Mouse (Mus musculus): ENCODE measurements around the gene Slc43a2.
A peak's percentile ranks its signal among the peaks of the same experiment; 100 is the strongest.

The Slc43a2 gene

DNA sequence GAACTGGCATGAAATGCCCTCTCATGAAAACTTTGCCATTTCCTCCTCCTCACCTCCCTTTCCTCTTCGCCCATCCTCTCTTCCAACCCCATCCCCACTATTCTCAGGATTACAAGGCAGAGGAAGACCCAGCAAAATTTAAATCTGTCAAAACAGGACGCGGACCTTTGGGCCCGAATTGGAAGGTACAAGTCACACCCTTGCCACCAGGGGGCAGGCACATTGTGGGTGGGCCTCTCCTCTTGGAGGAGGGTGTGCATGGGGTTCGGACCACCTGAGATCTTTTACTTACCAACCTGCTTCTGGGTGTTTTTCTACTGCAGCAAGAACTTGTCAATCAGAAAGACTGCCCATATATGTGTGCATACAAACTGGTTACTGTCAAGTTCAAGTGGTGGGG lies 87.6 kb downstream of the Slc43a2 start:
- no peak for DNase-seq

DNA sequence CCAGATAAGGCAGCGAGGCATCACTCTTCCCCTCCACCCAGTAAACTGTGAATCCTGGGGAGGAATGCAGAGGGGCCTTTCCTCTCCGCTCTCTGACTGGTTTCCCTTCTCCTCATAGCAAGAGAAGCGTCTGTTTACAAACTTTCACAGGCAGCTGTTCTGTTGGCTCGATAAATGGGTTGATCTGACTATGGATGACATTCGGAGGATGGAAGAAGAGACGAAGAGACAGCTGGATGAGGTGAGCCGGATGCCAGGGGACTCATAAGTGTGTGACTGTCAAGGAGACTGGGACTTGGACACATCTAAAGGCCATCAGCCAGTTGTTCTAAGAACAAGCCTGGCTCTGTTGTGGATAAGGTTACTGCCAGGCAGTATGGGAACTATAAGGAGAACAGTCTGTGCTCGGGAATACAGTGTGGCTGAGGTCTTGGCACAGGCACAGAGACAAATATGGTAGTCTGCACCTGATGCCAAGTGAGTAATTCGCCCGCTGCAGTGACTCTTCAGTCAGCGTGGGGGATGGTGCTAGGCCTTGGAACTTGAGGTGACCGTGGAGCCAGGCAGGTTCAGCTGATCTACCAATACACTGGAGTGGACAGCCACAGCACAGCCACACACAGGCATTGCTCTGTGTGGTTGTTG lies 88.8 kb downstream of the Slc43a2 start:
- DNase-seq, result peak; percentile 44

- DNase-seq, result no peak
These were observed 89.9 kb downstream of the Slc43a2 start for GRCm38 (mm10) chr11:75621426-75621825.

DNA sequence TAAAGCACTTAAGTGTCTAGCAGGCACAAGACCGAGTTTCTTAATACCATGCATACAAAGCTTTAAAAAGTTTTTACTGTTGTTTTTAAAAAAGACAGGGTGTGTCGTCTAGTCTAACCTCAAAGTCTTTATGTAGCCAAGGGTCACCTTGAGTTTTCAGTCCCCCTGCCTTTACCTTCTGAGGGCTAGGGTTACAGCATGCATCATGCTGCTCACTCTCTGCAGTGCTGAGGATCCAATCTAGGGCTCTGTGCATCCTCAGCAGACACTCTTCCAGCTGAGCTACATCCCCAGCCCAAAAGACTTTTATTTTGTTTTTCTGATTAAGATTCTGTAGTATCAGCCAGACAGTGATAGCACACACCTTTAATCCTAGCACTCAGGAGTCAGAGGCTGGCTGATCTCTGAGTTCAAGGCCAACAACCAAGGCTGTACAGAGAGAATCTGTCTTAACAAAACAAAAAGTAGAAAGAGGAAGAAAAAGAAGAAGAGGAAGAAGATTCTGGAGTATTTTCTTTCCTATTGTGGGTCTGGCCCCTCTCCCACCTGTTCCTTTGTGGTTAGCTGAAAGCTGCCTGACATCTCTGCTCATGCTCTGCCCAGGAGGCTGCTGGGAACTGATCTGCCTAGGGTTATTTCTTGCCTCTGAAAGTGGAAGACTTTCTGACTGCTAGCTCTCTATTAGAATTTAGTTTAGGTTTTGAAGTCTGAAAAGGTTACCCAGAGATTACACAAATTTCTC lies 91.3 kb downstream of the Slc43a2 start:
- DNase-seq, result no peak

GRCm38 (mm10) chr11:75624102-75624554 lies 92.6 kb downstream of the Slc43a2 start:
- DNase-seq, result no peak

DNA sequence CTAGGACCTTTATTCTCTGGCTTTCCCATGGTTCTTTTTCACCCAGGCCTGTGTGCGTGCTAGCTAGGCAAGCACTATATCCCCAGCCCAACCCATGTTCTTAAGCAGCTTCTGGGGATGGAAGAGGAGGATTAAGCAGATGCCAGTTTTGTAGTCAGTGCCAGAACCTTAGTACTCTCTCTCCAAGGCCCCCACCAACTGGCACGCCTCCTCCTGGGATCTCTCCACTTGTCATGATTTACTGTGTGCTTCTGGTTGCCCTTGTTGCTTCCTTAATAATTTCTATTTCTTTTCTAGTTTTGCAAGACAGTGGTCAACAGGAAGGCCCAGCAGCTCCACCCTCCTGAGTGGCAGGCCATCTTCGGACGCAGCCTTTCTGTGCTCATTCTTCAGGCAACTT lies 94.3 kb downstream of the Slc43a2 start:
- no peak for DNase-seq

Data from right cerebral cortex, postnatal 25 days (tissue).